Mouse (Mus musculus) ES-E14 (cell line): ENCODE measurements around the gene Zfp978. TPM values are rescaled to one million over a fixed set of nuclear protein-coding genes. Genes with fewer than 3 reads are reported as not detected.
"Not testable (repeated sequence)": the region's sequence is repeated elsewhere in the genome, so short reads cannot be mapped to it uniquely, and the experiment has no call there.

ENCODE experiments used
- DNase-seq: peaks from one replicate; pipeline ENCODE4 v3.0.0-alpha.2; 2013; ENCODE audit warnings: low read depth, low spot score
- H3K27ac ChIP-seq: 2 replicates; pipeline ENCODE4 v1.5.1; 2012; ENCODE audit warnings: low read depth, mild to moderate bottlenecking, low read length, moderate library complexity, mixed read lengths; ENCODE audit not compliant: poor library complexity, insufficient read depth, severe bottlenecking
- H3K36me3 ChIP-seq: 2 replicates; pipeline ENCODE4 v1.6.1; 2012; ENCODE audit warnings: mild to moderate bottlenecking, low read length, moderate library complexity, mixed read lengths; ENCODE audit not compliant: control insufficient read depth, poor library complexity, insufficient read depth, severe bottlenecking
- H3K4me1 ChIP-seq, 2 experiments: fragments of 150-350 bp in 1 of 2; sonication (generic) in 1 of 2; 2 replicates each; pipeline ENCODE4 v1.6.1; 2012; ENCODE audit warnings: low read length in 2 of 2, mild to moderate bottlenecking in 1 of 2, mixed read lengths in 1 of 2; ENCODE audit not compliant: control insufficient read depth in 2 of 2, insufficient read depth in 2 of 2, poor library complexity in 1 of 2
- H3K4me3 ChIP-seq, 2 experiments: fragments of 150-350 bp in 1 of 2; sonication (generic) in 1 of 2; 2 replicates each; pipeline ENCODE4 v1.5.1; 2012; ENCODE audit warnings: low read length in 2 of 2, low read depth in 1 of 2, mild to moderate bottlenecking in 1 of 2, mixed read lengths in 1 of 2; ENCODE audit not compliant: insufficient read depth in 1 of 2, poor library complexity in 1 of 2, severe bottlenecking in 1 of 2
- H3K9ac ChIP-seq: 2 replicates; pipeline ENCODE4 v1.6.1; 2012; ENCODE audit warnings: low read depth, mild to moderate bottlenecking, low read length, mixed read lengths; ENCODE audit not compliant: poor library complexity, insufficient read depth, severe bottlenecking
- H3K9me3 ChIP-seq: fragments of 150-350 bp; sonication (generic); 2 replicates; pipeline ENCODE4 v1.6.1; 2012; ENCODE audit warnings: low read depth, mild to moderate bottlenecking, low read length; ENCODE audit not compliant: control insufficient read depth, insufficient read depth
- CHD2 ChIP-seq: IDR thresholded peaks from 2 replicates; pipeline ENCODE4 v1.6.1; 2014; ENCODE audit warnings: mild to moderate bottlenecking, low read depth, low read length, inconsistent platforms
- HCFC1 ChIP-seq: IDR thresholded peaks from 2 replicates; pipeline ENCODE4 v1.6.1; 2012; ENCODE audit warnings: low read length, inconsistent platforms, borderline replicate concordance; ENCODE audit not compliant: insufficient read depth
- MAFK ChIP-seq: IDR thresholded peaks from 2 replicates; pipeline ENCODE4 v1.6.1; 2014; ENCODE audit warnings: mild to moderate bottlenecking, low read depth, low read length, inconsistent platforms; ENCODE audit not compliant: insufficient read depth
- ZC3H11A ChIP-seq: IDR thresholded peaks from 2 replicates; pipeline ENCODE4 v1.6.1; 2012; ENCODE audit warnings: low read depth, mild to moderate bottlenecking, inconsistent platforms, low read length, borderline replicate concordance
- ZNF384 ChIP-seq: IDR thresholded peaks from 2 replicates; pipeline ENCODE4 v1.6.1; 2012; ENCODE audit warnings: low read depth, low read length, inconsistent platforms
- in situ Hi-C, 2 experiments: fragments of 600-800 bp; cut with MboI; formaldehyde crosslinking; loops; one replicate each; pipeline ENCODE4 v1.15.1; 2025; ENCODE audit warnings: low sequenced_read_pairs in 2 of 2, inconsistent platforms in 1 of 2; ENCODE audit not compliant: unreplicated experiment in 2 of 2
- total RNA-seq: library from RNA; depleted of rRNA; stranded (reverse); fragments of 300-350 nt; gene quantifications from 2 replicates; pipeline ENCODE4 v1.2.3, GENCODE M21; 2012

Gene Zfp978
- total RNA-seq, 1 experiment: 297 TPM

GRCm38 (mm10) chr4:147420794-147421193, 59.7 kb downstream of the Zfp978 start:
- in situ Hi-C loops: loop anchor here (25.0 kb wide), 2 partner anchors 1858 to 1983 kb away; no protein-coding TSS in a partner anchor
- Histone ChIP-seq H3K9ac (no peak overlapping the region), H3K36me3 (peaks cover 2% of the 10 kb centered on the region; the same call in 1 of the 2 replicates), H3K4me3 (no peak overlapping the region), H3K9me3 (peaks cover 11% of the 10 kb centered on the region), H3K27ac (no peak overlapping the region), H3K4me1 (peaks cover 3 to 7% of the 10 kb centered on the region in 2 experiments; a peak in 3 of 4 replicates)
- DNase-seq: no peak
- TF ChIP-seq CHD2: no peak
- TF ChIP-seq HCFC1: no peak
- no peak for TF ChIP-seq MAFK
- TF ChIP-seq ZNF384: no peak
- TF ChIP-seq ZC3H11A: no peak

DNA sequence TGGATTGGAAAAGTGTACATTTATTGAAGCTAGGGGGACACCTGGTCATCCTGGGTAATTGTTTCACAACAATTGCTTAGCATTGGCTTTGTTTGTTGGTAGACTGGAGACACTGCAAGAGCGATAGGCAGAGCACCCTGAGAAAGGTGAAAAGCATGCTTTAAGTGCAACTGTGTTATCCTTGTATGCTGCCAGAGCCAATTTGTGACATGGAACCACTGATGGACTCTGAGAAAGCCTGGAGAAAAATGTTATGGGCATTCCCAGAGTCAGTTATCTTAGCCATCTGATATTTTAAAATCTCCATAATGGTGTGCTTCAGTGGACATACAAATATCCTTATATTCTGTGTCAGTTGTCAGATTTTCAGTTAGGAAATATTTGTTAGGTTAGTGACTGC, 60.2 kb downstream of the Zfp978 start:
- not testable (repeated sequence) for DNase-seq, H3K4me3 ChIP-seq, H3K4me1 ChIP-seq, H3K36me3 ChIP-seq, H3K27ac ChIP-seq, H3K9me3 ChIP-seq, H3K9ac ChIP-seq
- in situ Hi-C loops: loop anchor here (25.0 kb wide), 2 partner anchors 1859 to 1984 kb away; no protein-coding TSS in a partner anchor

DNA sequence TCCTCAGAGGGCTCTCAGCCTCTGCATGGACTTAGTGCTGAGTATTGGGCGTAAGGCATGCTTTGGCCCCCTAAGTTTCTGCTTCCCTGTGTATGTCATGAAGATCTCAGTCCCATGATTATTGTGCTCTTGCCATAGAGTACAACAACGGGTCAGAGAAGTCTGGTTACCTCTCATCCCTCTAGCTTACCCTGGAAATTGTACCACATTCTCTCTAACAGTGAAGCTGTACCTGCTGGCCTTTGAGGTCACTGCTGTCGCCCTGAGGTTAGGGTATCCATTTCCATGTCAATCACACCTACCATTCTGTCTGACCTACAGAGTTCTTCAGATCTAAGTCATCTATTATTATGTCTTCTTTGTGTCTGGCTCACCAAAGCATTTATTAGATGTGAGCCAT, 62.0 kb downstream of the Zfp978 start:
- Histone ChIP-seq H3K4me3 (no peak overlapping the region), H3K4me1 (peaks cover 3 to 5% of the 10 kb centered on the region in 2 experiments; a peak in 3 of 4 replicates), H3K36me3 (peaks cover 2% of the 10 kb centered on the region; the same call in 1 of the 2 replicates), H3K9ac (no peak overlapping the region), H3K27ac (no peak overlapping the region), H3K9me3 (peaks cover 4% of the 10 kb centered on the region; the same call in 1 of the 2 replicates)
- in situ Hi-C loops: loop anchor here (25.0 kb wide), 2 partner anchors 1861 to 1986 kb away; no protein-coding TSS in a partner anchor
- no peak for DNase-seq
- TF ChIP-seq MAFK (no peak), CHD2 (no peak), ZC3H11A (no peak)

DNA sequence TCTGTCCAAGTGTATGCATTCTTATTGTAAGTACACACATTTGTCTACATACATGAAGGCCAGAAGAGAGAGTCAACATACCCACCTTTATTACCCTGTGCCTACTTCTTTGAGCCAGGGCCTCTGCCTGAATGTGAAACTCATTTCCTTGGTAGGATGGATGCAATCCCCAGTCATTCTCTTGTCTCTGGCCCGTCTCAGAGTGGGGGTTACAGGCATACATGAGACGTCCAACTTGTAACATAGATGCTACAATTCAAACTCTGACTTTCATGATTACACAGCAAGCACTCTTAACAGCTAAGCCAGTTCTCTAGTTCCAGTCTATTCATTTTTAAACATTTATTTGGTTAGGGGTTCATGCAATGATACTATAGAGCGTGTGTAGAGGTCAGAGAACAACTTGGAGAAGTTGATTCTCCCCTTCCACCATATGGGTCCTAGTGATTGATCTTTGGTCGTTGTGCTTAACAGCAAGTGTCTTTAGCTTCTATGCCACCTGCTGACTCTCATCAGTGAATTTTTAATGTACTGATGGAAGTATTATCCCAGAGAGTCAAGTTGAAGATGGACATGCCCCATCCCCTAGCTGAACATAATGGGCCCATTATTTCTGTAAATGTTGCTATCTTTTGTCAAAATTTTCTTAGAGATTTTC, 62.7 kb downstream of the Zfp978 start:
- no peak overlapping the region for H3K9ac ChIP-seq
- no peak overlapping the region for H3K27ac ChIP-seq
- in situ Hi-C loops: loop anchor here (25.0 kb wide), 2 partner anchors 1861 to 1986 kb away; no protein-coding TSS in a partner anchor
- H3K4me1 ChIP-seq: peaks cover 2 to 3% of the 10 kb centered on the region in 2 experiments; a peak in 2 of 4 replicates
- H3K9me3 ChIP-seq: peaks cover 4% of the 10 kb centered on the region; the same call in 1 of the 2 replicates
- peaks cover 2% of the 10 kb centered on the region; the same call in 1 of the 2 replicates for H3K36me3 ChIP-seq
- TF ChIP-seq HCFC1 (no peak), ZC3H11A (no peak), MAFK (no peak)
- no peak overlapping the region for H3K4me3 ChIP-seq
- no peak for DNase-seq

DNA sequence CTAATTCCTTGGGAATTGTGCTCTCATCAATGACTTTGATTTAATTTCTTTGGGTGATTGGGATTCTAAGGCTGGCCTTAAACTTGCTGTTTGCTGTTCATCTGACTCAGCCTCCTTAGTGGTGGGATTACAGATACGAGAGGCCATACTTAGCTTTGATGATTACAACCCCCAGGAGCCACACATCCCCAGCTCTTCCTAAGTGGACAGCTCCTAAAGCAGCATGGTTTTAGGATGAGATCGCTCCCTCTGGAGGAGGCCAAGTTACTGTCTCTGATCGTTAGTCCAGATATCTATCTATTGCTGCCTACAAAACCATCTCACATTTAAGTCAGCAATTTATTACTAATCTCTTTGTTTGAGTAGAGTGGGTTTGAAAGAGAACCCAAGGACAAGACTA, 63.3 kb downstream of the Zfp978 start:
- not testable (repeated sequence) for H3K9ac ChIP-seq, H3K4me3 ChIP-seq, H3K4me1 ChIP-seq, DNase-seq, H3K9me3 ChIP-seq, H3K36me3 ChIP-seq, H3K27ac ChIP-seq
- in situ Hi-C loops: loop anchor here (25.0 kb wide), 2 partner anchors 1862 to 1987 kb away; no protein-coding TSS in a partner anchor
